Mouse (Mus musculus) stomach, postnatal 0 days (tissue): ENCODE measurements around the gene Gda.

Experiments used
- CTCF ChIP-seq: IDR thresholded peaks from 2 replicates; pipeline ENCODE4 v1.5.1; 2016; ENCODE audit warnings: antibody characterized with exemption, low read depth, mild to moderate bottlenecking, moderate library complexity
- EP300 ChIP-seq: optimal IDR thresholded peaks from 2 replicates; pipeline ENCODE3; 2016; ENCODE audit warnings: antibody characterized with exemption

DNA sequence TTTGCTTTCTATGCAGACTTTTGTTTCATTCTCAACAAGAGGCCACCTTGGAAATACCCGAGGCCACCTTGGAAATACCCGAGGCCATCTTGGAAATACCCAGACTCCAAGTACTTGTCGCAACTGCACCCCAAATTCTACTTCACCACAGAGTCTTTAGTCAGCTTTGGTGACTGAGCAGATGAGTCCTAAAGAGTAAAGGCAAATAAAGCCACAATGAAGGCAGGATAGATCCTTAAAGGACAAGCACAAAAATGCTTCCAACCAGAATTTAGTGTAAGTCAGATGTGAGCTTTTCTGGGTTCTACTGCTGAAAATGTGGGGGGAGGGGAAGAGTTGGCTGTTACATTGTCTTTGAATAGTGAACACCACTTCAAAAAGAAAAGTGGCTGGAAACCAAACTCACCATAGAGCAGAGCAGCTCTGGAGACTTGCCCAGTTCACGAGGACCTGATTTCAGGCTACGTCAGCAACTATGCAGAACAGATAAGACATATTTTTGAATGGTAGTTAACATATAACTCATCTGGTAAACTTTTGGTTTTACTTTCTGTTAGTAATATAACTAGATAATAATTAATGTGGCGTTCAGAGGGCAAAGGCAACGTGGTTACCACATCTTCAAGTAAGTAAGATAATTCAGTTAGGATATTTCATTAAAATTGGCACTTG lies 34.5 kb upstream of the Gda start:
- TF ChIP-seq CTCF = no peak
- TF ChIP-seq EP300 = no peak
